Mouse (Mus musculus): ENCODE results near the gene Esrra. TPM values are rescaled to one million over a fixed set of nuclear protein-coding genes. Genes with fewer than 3 reads are reported as not detected.

Esrra gene
- polyA plus RNA-seq, 1 experiment from 2014 or later = 3.8 TPM

GRCm38 (mm10) chr19:6941372-6942248 lies 20.0 kb upstream of the Esrra start, which contains the start of gene Bad:
Bad (plus strand) TSS chr19:6941861.
- H3K4me1 ChIP-seq (replicated peaks) = peaks cover 30% of the 10 kb centered on the region
- under 1% methylated on average over 83 of the region's 83 CpGs for WGBS (ENCODE audit: insufficient replicate concordance)
- H3K4me3 ChIP-seq (replicated peaks) = peak within 1 kb of the TSS; percentile 82

GRCm38 (mm10) chr19:6940396-6941351 lies 19.1 kb upstream of the Esrra start:
- Histone ChIP-seq H3K27ac (replicated peaks) (peak overlapping the region; percentile 51; the same call in 1 of the 2 replicates), H3K4me3 (replicated peaks) (peak overlapping the region; percentile 82), H3K4me2 (peak overlapping the region; percentile 96), H3K27me3 (peaks cover 8% of the 10 kb centered on the region), H3K9ac (peak overlapping the region; percentile 68), H3K36me3 (replicated peaks) (no peaks in the 10 kb centered on the region), H3K4me1 (replicated peaks) (peaks cover 30% of the 10 kb centered on the region), H3K9me3 (replicated peaks) (no peaks in the 10 kb centered on the region)
- no peak for ATAC-seq (ENCODE audit: insufficient read depth)
- 22% methylated on average over 29 of the region's 29 CpGs for WGBS (ENCODE audit: insufficient replicate concordance)

More at GRCm38 (mm10) chr19:6941372-6942248, 20.0 kb upstream of the Esrra start, which contains the start of gene Bad:
- no peaks in the 10 kb centered on the region for H3K36me3 ChIP-seq (replicated peaks)
- peak within 1 kb of the TSS; percentile 89 for H3K27ac ChIP-seq (replicated peaks)
- peak; percentile 80 for ATAC-seq (ENCODE audit: insufficient read depth)
- H3K4me2 ChIP-seq = peak within 1 kb of the TSS; percentile 96
- no peaks in the 10 kb centered on the region for H3K27me3 ChIP-seq
- H3K9ac ChIP-seq = peak within 1 kb of the TSS; percentile 82
- H3K9me3 ChIP-seq (replicated peaks) = no peaks in the 10 kb centered on the region

GRCm38 (mm10) chr19:6939106-6940002 lies 17.7 kb upstream of the Esrra start:
- H3K9me3 ChIP-seq (replicated peaks) = no peaks in the 10 kb centered on the region
- no peak for ATAC-seq (ENCODE audit: insufficient read depth)
- peaks cover 21% of the 10 kb centered on the region for H3K27me3 ChIP-seq
- H3K27ac ChIP-seq (replicated peaks) = no peak overlapping the region
- WGBS (ENCODE audit: insufficient replicate concordance) = 79% methylated on average over 20 of the region's 20 CpGs
- no peaks in the 10 kb centered on the region for H3K36me3 ChIP-seq (replicated peaks)
- peaks cover 30% of the 10 kb centered on the region for H3K4me1 ChIP-seq (replicated peaks)
- H3K4me2 ChIP-seq = no peak overlapping the region
- no peak overlapping the region for H3K4me3 ChIP-seq (replicated peaks)
- no peak overlapping the region for H3K9ac ChIP-seq

GRCm38 (mm10) chr19:6937541-6938465 lies 16.2 kb upstream of the Esrra start:
- H3K27me3 ChIP-seq = peaks cover 36% of the 10 kb centered on the region
- 71% methylated on average over 16 of the region's 16 CpGs for WGBS (ENCODE audit: insufficient replicate concordance)

GRCm38 (mm10) chr19:6936299-6936698 lies 14.7 kb upstream of the Esrra start:
- ATAC-seq (ENCODE audit: insufficient read depth) = no peak
- H3K27me3 ChIP-seq = peaks cover 51% of the 10 kb centered on the region
- WGBS (ENCODE audit: insufficient replicate concordance) = 17% methylated on average over 3 of the region's 3 CpGs
- H3K4me1 ChIP-seq (replicated peaks) = peaks cover 21% of the 10 kb centered on the region
- no peak overlapping the region for H3K4me3 ChIP-seq (replicated peaks)
- no peak overlapping the region for H3K4me2 ChIP-seq
- no peaks in the 10 kb centered on the region for H3K36me3 ChIP-seq (replicated peaks)
- no peaks in the 10 kb centered on the region for H3K9me3 ChIP-seq (replicated peaks)
- H3K27ac ChIP-seq (replicated peaks) = no peak overlapping the region
- H3K9ac ChIP-seq = no peak overlapping the region

More at GRCm38 (mm10) chr19:6937541-6938465, 16.2 kb upstream of the Esrra start:
- H3K9ac ChIP-seq = no peak overlapping the region
- no peaks in the 10 kb centered on the region for H3K36me3 ChIP-seq (replicated peaks)
- H3K27ac ChIP-seq (replicated peaks) = no peak overlapping the region
- no peak overlapping the region for H3K4me3 ChIP-seq (replicated peaks)
- no peaks in the 10 kb centered on the region for H3K9me3 ChIP-seq (replicated peaks)
- no peak for ATAC-seq (ENCODE audit: insufficient read depth)
- H3K4me1 ChIP-seq (replicated peaks) = peaks cover 31% of the 10 kb centered on the region
- no peak overlapping the region for H3K4me2 ChIP-seq

- no peaks in the 10 kb centered on the region for H3K36me3 ChIP-seq (replicated peaks)
- peaks cover 10% of the 10 kb centered on the region for H3K4me1 ChIP-seq (replicated peaks)
- H3K27me3 ChIP-seq = peaks cover 71% of the 10 kb centered on the region
- H3K4me2 ChIP-seq = peak within 1 kb of the TSS; percentile 48
- H3K9ac ChIP-seq = no peak within 1 kb of the TSS
- no peaks in the 10 kb centered on the region for H3K9me3 ChIP-seq (replicated peaks)
- peak within 1 kb of the TSS; percentile 21 for H3K4me3 ChIP-seq (replicated peaks)
- 11% methylated on average over 23 of the region's 23 CpGs for WGBS (ENCODE audit: insufficient replicate concordance)
- ATAC-seq (ENCODE audit: insufficient read depth) = no peak
- H3K27ac ChIP-seq (replicated peaks) = no peak within 1 kb of the TSS
Observed at GRCm38 (mm10) chr19:6934195-6934977, 12.8 kb upstream of the Esrra start, which contains the start of gene Kcnk4. Kcnk4 (minus strand) TSS chr19:6934515.

- H3K4me2 ChIP-seq = peak overlapping the region; percentile 48
- no peaks in the 10 kb centered on the region for H3K9me3 ChIP-seq (replicated peaks)
- H3K4me3 ChIP-seq (replicated peaks) = peak overlapping the region; percentile 21
- no peak for ATAC-seq (ENCODE audit: insufficient read depth)
- H3K27ac ChIP-seq (replicated peaks) = no peak overlapping the region
- peaks cover 78% of the 10 kb centered on the region for H3K27me3 ChIP-seq
- peaks cover 10% of the 10 kb centered on the region for H3K4me1 ChIP-seq (replicated peaks)
- WGBS (ENCODE audit: insufficient replicate concordance) = 6% methylated on average over 58 of the region's 58 CpGs
- H3K36me3 ChIP-seq (replicated peaks) = no peaks in the 10 kb centered on the region
- no peak overlapping the region for H3K9ac ChIP-seq
Observed at GRCm38 (mm10) chr19:6933436-6934194, 12.0 kb upstream of the Esrra start.

- 27% methylated on average over 4 of the region's 4 CpGs for WGBS (ENCODE audit: insufficient replicate concordance)
- Histone ChIP-seq H3K9ac (no peak overlapping the region), H3K4me1 (replicated peaks) (peaks cover 10% of the 10 kb centered on the region), H3K27me3 (peaks cover 84% of the 10 kb centered on the region), H3K4me3 (replicated peaks) (0 out of 2 replicates have a peak overlapping the region, but pooled peaks have one; percentile 21), H3K36me3 (replicated peaks) (no peaks in the 10 kb centered on the region), H3K9me3 (replicated peaks) (no peaks in the 10 kb centered on the region), H3K27ac (replicated peaks) (no peak overlapping the region), H3K4me2 (no peak overlapping the region)
- no peak for ATAC-seq (ENCODE audit: insufficient read depth)
Observed at GRCm38 (mm10) chr19:6933102-6933435, 11.5 kb upstream of the Esrra start.
